Mouse (Mus musculus): ENCODE measurements at regions not wholly inside any gene's neighbourhood (a gene's known extent, or its start where the extent isn't known, plus 50 kb on each side); places are given as distances from the start of the nearest gene placed in this dataset.
A peak's percentile ranks its signal among the peaks of the same experiment; 100 is the strongest.

- DNase-seq (ENCODE audit: low spot score in 2 of 2): no peak
Observed at GRCm38 (mm10) chr13:44339061-44339741, 390.1 kb upstream of the Jarid2 start.

DNA sequence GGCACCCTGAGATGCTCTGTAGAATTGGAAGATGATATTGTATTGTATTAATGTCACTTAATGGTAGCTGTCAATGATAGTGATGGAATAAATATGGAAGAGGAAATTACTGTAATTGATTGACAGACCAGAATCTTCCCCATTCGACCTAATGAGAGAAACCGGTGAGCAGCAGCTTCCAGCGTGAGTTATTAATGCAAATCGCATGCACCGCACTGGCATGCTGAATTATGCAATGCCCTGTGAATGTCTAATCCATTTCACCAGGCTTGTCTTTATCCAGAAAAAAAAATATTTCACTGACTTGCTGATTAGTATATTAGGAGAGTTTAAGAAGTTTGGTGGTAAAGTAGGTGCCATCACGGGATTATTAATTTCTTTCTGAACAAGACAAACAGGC lies 384.2 kb upstream of the Jarid2 start:
- DNase-seq (ENCODE audit: low spot score in 2 of 2): no peak

DNA sequence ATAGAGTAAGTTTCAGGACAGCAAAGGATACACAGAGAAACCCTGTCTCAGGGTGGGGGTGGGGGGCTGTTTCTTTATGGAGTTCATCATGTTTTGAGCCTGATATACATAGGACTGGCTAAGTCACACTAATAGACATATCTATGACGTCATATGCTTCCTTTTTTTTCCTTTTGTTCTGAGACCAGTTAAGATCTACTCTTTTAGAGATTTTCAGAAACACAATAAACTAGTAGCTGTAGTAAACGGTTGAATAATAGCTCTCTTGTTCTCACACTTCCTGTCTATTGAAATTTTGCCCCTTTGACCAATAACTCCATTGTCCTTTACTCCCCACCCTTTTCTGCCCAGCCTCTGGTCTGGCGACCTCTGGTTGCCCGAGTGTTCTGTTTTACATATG lies 382.6 kb upstream of the Jarid2 start:
- DNase-seq (ENCODE audit: low spot score in 2 of 2): no peak

GRCm38 (mm10) chr13:44347662-44348061 lies 381.6 kb upstream of the Jarid2 start:
- no peak for DNase-seq (ENCODE audit: low spot score in 2 of 2)

DNA sequence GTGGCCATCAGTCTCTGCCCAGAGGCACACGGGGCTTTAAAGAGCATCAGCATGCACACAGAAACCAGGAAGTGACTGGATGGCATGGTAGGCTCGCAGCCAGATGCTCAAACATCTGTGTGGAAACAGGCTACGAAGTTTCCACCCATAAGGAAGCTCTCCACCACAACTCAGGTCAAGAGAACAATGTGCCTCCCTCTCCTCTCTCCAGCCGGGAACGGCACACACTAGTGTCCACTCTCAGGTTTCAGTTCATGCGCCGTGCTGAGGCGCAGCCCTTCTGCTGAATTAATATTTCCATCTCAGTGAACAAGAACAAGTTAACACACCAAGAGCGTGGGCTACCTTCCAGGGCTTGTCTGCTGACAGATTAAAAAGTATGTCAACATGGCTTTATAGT lies 375.4 kb upstream of the Jarid2 start:
- no peak for DNase-seq (ENCODE audit: low spot score in 2 of 2)

- no peak for DNase-seq (ENCODE audit: low spot score in 2 of 2)
Observed at GRCm38 (mm10) chr13:44355771-44356221, 373.5 kb upstream of the Jarid2 start.

DNA sequence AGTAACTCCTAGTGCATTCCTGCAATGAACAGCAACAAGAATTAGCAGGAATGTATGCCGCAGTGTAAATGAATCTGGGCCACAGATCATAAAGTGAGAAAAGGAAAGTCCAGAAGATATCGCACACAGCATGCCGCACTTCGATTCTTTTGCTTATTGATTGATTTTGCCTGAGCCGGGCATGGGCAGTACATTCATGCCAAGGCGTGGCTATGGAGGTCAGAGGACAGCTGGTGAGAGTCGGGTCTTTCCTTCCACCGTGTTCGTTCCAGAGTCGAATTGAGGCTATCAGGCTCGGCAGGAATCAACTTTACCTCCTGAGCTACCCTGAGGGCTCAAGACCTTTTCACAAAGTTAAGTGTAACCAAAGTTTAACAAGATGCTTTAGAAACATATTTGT lies 372.3 kb upstream of the Jarid2 start:
- DNase-seq (ENCODE audit: low spot score in 2 of 2): no peak

GRCm38 (mm10) chr13:44359344-44359743 lies 369.9 kb upstream of the Jarid2 start:
- DNase-seq (ENCODE audit: low spot score in 2 of 2): no peak

- DNase-seq (ENCODE audit: low spot score in 2 of 2): peak in 1 of 2 experiments; percentile 34
Observed at GRCm38 (mm10) chr13:44360016-44360415, 369.3 kb upstream of the Jarid2 start.

DNA sequence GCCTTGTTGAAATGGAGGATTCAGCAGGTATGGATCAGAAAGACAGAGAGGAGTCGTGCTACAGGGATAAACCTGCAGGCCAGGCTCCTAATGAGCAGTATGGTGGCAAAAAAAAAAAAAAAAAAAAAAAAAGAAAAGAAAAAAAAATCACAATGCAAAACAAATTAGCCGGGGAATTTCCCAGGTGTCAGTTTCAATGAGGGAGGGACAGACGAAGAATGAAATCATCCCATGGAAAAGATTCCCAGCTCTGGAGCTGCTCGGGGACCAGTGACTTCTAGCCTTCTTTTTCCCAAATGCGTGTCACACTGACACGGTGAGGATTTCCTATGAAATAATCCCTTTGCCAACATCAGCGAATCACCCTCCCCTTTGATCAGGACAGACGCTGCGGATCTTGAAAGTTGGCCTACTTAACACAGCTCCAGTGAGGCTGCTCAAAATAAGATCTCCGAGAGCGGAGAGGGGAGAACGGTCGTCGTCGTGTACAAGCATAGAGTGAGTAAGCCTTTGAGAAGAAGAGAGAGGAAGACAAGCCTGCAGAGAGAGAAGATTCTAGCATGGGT lies 368.5 kb upstream of the Jarid2 start:
- no peak for DNase-seq (ENCODE audit: low spot score in 2 of 2)

DNA sequence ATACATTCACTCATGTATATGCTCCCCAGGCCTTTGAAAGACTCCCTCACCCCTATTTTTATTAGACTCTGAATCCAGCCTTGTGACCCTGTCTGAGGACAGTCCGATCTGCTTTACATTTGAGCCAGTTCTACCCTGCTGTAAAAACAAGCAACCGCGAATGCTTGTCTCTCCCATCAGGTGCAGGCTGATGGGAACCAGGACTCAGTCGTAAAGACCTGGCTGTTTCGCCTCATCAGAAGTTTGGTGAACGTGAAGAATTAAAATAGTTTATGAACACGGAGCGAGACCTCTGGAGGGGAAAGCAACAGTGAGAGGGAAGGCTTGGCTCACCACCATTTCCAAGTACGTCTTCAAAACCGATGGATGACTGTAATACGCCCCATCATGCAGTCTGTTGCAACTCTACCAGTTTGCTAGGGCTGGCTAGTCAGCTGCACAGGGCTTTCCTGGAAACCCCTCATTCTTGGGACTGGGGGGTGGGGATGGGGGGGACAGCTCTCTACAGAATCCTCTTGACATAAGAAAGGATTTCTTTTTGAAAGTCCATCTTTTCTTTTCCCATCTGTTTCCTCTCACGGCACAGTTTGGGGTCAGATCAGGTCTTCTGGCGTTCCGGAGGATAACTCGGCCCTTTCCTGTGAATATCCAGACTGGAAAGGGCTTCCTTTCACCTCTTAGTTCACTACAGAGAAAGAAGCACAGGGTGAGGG lies 366.8 kb upstream of the Jarid2 start:
- no peak for DNase-seq (ENCODE audit: low spot score in 2 of 2)

DNA sequence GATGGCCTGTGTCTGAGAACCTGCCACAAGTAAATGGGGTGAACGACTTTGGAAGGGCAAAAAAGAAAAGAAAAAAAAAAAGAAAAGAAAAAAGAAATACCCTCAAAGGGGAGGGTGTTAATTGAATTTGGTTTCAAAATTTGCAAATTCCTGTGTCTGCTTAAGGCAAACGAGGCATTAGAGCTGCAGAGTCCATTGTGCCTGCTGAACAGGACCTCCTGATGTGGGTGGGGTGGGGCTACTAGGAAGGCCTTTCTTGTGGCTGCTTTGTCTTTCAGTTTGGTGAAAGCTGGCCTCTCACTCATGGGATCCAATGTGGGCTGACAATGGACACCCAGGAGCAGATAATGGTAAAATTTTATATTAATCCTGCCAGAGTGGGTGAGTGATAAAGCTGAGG lies 366.3 kb upstream of the Jarid2 start:
- no peak for DNase-seq (ENCODE audit: low spot score in 2 of 2)

DNA sequence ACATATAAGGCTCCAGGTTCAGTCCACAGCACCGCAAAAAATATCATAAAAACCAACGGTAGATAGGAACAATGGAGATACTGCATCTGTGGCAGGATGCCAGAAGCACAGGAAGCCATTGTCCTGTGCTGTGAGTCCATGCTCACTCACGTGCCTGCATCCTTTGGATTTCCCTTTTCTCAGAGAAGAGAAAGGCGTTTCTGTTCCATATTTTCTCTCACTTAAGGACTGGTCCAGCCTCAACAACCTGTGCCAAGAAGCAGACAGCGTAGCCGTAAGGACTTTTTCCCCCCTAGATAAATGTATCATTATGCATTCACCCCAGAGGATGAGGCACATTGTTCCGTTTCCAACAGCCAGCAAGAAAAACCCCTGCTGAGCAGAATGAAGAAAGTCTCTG lies 360.0 kb upstream of the Jarid2 start:
- DNase-seq (ENCODE audit: low spot score in 2 of 2): no peak

GRCm38 (mm10) chr13:44372361-44372877 lies 356.9 kb upstream of the Jarid2 start:
- no peak for DNase-seq (ENCODE audit: low spot score in 2 of 2)

- peak; percentile 9 to 16 for DNase-seq (ENCODE audit: low spot score in 2 of 2)
Observed at GRCm38 (mm10) chr13:44375476-44376159, 353.7 kb upstream of the Jarid2 start.

DNA sequence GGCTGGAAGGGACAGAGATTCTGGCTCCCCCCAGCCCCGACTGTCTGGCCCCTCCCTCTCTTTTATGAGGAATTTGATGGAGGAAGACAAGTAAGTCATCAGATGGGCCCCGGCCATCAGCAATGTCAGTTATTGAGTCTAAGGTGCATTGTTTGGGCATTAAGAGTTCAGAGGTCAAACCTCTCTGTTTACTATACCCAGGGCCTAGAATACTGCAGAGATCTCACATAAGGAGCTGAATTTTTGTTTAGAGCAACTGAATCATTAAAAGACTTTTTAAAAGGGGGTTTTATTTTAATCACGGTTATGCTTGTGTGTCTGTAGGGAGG lies 353.1 kb upstream of the Jarid2 start:
- no peak for DNase-seq (ENCODE audit: low spot score in 2 of 2)

DNA sequence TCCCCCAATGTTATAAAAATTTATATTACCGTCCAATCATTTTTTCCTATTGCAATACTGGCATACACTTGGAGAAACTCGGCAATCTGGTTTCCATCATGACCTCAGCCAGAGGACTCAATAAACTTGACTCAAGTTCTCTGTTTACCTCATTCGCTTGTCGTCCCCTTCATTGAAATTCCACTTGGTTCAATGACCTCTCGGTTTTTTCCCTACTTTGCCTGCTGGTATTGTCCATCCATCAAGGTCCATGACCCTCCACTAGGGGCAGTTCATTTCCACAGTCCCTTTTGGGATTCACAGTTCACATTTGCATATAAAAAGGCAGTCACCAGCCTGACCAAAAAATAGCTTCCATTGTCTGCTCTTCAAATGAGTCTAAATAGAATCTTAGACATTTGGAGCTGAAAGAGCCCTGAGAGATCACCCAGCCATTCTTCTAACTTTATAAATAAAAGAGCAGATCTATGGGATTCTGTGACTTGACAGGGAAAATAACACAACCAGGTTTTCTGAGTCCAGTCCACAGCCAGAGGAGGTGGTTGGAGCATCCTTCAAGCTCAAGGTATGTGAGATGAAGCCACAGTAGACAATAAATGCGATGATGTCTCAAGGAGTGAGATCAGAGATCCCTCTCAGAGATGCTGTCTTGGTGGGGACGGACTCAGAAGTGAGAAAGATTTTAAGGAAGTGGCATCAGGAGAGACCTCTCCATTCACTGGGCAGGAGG lies 347.4 kb upstream of the Jarid2 start:
- no peak for DNase-seq (ENCODE audit: low spot score in 2 of 2)

- DNase-seq (ENCODE audit: low spot score in 2 of 2): no peak
Observed at GRCm38 (mm10) chr13:44383322-44383721, 346.0 kb upstream of the Jarid2 start.

- no peak for DNase-seq (ENCODE audit: low spot score in 2 of 2)
Observed at GRCm38 (mm10) chr13:44386767-44387166, 342.5 kb upstream of the Jarid2 start.

DNA sequence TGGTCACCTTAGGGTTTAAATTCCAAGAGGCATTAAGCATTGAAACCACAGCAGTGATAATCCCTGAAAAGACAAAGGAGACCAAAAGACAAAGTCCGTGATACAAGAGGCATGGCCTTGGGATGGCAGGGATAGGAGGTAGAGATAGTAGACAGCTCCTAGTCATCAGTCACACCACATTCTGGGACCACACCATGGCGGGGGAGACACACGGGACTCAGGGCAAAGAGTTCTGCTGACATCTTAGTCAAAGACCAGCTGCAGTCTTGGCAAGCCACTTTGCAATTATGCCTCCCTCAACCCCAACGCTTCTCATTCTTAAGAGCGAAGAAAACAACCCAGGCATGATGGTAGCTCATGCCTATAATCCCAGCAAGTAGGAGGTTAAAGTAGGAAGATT lies 339.6 kb upstream of the Jarid2 start:
- DNase-seq (ENCODE audit: low spot score in 2 of 2): no peak

DNA sequence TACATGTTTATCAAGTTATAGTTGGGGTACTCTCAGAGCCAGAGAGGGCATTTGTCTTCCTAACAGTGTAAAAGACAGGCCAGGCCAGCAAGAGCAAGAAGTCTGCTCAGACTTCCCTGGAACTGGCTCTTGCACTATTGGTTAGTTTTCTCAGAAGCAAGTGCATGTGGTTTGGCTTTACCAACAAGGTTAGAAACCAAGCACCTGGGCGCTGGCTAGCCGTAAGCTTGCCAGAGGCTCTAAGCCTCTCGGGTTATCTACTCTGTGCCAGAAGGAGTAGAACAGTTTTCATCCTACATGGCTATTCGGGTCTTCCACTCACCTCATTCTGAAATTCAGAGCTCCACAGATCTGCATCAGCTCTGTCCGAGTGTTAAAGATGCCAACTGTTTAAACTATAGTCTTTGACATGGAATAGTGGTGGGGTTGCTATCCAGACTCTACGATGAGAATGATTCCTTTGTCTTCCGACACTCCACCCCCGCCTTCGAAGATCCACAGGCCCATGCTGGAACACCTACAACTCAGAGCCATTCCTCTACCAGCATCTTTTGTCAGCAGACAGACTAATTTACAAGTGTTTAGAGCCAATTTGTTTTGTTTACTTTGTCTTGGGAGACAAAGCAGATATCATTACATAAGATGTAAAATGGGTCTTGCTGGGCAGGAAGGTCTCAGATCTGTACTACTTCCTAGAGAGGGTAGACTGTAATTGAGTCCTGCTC lies 338.4 kb upstream of the Jarid2 start:
- no peak for DNase-seq (ENCODE audit: low spot score in 2 of 2)
